Mouse (Mus musculus): Measurements from ENCODE around the gene Ncapg2. TPM values are rescaled to one million over a fixed set of nuclear protein-coding genes. Genes with fewer than 3 reads are reported as not detected.

Ncapg2 gene
- polyA plus RNA-seq, 1 experiment from 2014 or later, result 63.9 TPM

DNA sequence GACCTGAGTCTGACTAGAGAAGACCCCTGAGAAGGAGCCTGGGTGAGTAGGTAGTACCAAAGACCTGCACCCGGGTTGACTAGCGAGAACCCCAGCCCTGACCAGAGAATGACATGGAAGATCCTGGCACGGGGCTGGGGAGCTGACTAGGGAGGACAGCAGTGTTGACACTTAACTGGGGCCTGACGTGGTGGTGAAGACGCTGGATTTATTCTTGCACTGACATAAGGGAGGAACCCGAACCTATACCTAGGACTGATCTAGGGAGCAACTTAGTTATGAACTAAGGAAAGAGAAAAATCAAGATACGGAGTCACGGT is 594 bp downstream of the Ncapg2 start:
- peaks cover 73% of the 10 kb centered on the region for H3K36me3 ChIP-seq (replicated peaks)
- peaks cover 36% of the 10 kb centered on the region for H3K9me3 ChIP-seq
- H3K27ac ChIP-seq, result peak overlapping the region; percentile 95
- H3K4me1 ChIP-seq, result peaks cover 26% of the 10 kb centered on the region
- H3K4me3 ChIP-seq, result peak overlapping the region; percentile 84
- no peaks in the 10 kb centered on the region for H3K27me3 ChIP-seq (ENCODE audit: poor library complexity, severe bottlenecking)
- DNase-seq (ENCODE audit: extremely low spot score, low spot score), result no peak
- 18% methylated on average over 8 of the region's 8 CpGs for WGBS

DNA sequence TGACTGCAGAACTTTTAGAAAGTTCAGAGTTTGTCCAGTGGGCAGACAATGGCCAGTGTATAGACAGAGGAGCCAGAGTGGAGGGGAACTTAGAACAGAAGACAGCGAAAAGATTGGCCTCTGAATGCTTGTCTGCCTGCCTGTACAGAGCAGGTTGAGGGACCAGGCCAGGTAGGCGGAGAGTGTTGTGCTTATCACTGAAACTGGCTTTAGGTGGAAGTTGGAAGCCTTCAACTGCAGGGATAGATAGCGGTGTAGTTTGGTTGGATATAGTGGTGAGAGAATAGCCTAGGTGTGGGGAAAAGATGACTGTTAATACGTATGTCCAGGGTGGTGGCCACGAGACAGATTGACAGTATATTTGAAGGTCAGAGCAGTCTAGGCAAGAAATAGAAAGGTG is 2.7 kb downstream of the Ncapg2 start:
- Histone ChIP-seq H3K27me3 (ENCODE audit: poor library complexity, severe bottlenecking) (no peaks in the 10 kb centered on the region), H3K4me1 (peaks cover 26% of the 10 kb centered on the region), H3K27ac (no peak overlapping the region), H3K36me3 (replicated peaks) (peaks cover 72% of the 10 kb centered on the region), H3K9me3 (peaks cover 17% of the 10 kb centered on the region), H3K4me3 (no peak overlapping the region)
- 90% methylated on average over 5 of the region's 5 CpGs for WGBS
- no peak for DNase-seq (ENCODE audit: extremely low spot score, low spot score)

DNA sequence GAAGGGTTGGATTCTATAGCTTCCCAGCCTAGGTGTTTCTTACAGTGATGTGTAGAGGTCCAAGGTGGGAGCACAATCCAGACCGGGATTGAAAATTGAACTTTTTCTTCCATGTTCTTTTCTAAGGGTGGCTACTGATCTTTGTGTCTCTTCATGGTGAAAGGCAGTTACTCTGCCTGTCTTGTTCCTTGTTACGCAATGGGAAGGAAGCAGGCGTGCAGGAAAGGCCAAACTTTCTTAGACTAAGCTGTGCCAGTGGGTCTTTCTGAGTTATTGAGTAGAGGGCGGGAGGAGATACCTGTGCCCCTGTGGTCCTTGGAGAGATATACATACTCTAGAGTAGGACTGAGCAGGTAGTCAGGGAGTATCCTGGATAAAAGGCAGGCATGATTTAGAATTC is 9.7 kb downstream of the Ncapg2 start:
- no peak for DNase-seq (ENCODE audit: extremely low spot score, low spot score)
- H3K36me3 ChIP-seq (replicated peaks), result peaks cover 95% of the 10 kb centered on the region
- no peak overlapping the region for H3K4me3 ChIP-seq
- H3K27me3 ChIP-seq (ENCODE audit: poor library complexity, severe bottlenecking), result no peaks in the 10 kb centered on the region
- H3K27ac ChIP-seq, result no peak overlapping the region
- no peaks in the 10 kb centered on the region for H3K4me1 ChIP-seq
- WGBS, result 97% methylated on average over 4 of the region's 4 CpGs
- H3K9me3 ChIP-seq, result no peaks in the 10 kb centered on the region

DNA sequence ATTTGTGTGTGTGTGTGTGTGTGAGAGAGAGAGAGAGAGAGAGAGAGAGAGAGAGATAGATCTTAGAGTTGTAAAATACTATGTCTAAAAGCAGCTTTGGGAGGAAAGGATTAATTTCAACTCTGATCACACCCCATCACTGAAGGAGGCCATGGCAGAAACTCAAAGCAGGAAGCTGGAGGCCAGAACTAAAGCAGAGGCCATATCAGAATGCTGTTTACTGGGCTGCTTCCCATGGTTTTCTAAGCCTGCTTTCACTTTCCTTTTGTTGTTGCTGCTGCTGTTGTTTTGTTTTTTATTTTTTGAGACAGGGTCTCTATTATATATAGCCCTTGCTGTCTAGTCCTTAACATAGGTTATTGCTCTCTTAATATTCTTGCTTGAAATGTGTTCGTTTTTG is 11.3 kb downstream of the Ncapg2 start:
- Histone ChIP-seq H3K4me1 (no peaks in the 10 kb centered on the region), H3K27me3 (ENCODE audit: poor library complexity, severe bottlenecking) (no peaks in the 10 kb centered on the region), H3K36me3 (replicated peaks) (peaks cover 95% of the 10 kb centered on the region), H3K4me3 (no peak overlapping the region), H3K9me3 (no peaks in the 10 kb centered on the region), H3K27ac (no peak overlapping the region)
- no peak for DNase-seq (ENCODE audit: extremely low spot score, low spot score)
- WGBS, result 95% methylated on average over 1 of the region's 1 CpGs

DNA sequence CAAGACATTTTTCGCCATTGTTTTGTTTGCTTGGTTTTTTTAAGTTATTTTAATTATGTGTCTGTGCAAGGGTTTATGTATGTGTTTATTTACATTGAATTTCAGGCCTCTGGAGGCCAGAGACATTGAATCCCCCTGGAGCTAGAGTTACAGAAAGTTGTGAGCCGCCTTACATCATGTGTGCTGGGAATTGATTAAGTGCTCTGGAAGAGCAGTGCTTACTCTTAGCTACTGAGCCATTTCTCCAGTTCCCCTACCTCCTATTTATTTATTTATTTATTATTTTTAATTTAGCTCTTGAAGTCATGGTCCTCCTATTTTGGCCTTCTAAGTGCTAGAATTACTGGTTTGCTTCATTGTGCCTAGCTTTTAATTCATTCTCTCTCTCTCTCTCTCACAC is 16.5 kb downstream of the Ncapg2 start:
- H3K27ac ChIP-seq, result no peak overlapping the region
- 92% methylated on average over 2 of the region's 2 CpGs for WGBS
- H3K4me1 ChIP-seq, result no peaks in the 10 kb centered on the region
- H3K4me3 ChIP-seq, result no peak overlapping the region
- DNase-seq (ENCODE audit: extremely low spot score, low spot score), result no peak
- H3K9me3 ChIP-seq, result no peaks in the 10 kb centered on the region
- H3K27me3 ChIP-seq (ENCODE audit: poor library complexity, severe bottlenecking), result no peaks in the 10 kb centered on the region
- H3K36me3 ChIP-seq (replicated peaks), result peaks cover 98% of the 10 kb centered on the region

DNA sequence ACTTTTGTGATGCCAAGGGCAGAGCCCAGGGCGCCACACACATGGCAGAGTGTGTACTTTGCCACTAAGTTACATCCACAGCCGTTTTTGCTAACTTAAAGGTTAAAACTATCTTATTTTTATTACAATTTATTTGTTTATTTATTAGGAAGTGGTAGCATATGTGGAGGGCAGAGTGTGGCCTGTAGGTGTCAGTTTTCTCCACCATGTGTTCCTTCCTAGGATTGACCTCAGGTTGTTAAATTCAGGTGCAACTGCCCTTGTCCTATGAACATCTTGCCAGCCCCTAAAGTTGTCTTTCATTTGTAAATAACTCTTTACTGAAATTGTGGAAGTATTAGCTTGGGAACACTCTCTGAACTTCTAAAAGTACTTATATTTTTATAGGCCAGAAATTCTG is 20.2 kb downstream of the Ncapg2 start:
- Histone ChIP-seq H3K27ac (no peak overlapping the region), H3K4me1 (no peaks in the 10 kb centered on the region), H3K27me3 (ENCODE audit: poor library complexity, severe bottlenecking) (no peaks in the 10 kb centered on the region), H3K4me3 (no peak overlapping the region), H3K9me3 (no peaks in the 10 kb centered on the region), H3K36me3 (replicated peaks) (peaks cover 99% of the 10 kb centered on the region)
- 90% methylated on average over 2 of the region's 2 CpGs for WGBS
- no peak for DNase-seq (ENCODE audit: extremely low spot score, low spot score)

DNA sequence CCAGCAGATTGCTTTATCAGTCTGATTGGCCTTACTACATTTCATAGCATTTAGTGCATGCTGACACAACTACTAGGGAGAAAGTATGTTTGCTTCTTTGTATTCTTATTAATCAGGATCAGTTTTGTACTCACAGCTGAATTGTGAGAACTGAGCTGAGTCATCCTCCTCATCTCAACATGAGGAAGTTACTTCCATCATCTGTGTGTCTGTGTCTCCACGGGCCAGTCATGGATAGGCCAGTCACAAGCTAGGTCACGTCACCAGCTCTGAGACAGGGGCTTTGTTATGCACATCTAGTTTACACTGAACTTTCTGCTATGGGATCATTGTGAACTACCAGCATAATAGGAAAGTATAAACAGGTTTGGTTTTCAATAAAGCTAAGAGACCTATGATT is 28.5 kb downstream of the Ncapg2 start:
- 95% methylated on average over 2 of the region's 2 CpGs for WGBS
- no peak overlapping the region for H3K4me3 ChIP-seq
- H3K27ac ChIP-seq, result no peak overlapping the region
- no peaks in the 10 kb centered on the region for H3K9me3 ChIP-seq
- H3K36me3 ChIP-seq (replicated peaks), result peaks cover 95% of the 10 kb centered on the region
- H3K4me1 ChIP-seq, result no peaks in the 10 kb centered on the region
- no peaks in the 10 kb centered on the region for H3K27me3 ChIP-seq (ENCODE audit: poor library complexity, severe bottlenecking)
- DNase-seq (ENCODE audit: extremely low spot score, low spot score), result no peak

DNA sequence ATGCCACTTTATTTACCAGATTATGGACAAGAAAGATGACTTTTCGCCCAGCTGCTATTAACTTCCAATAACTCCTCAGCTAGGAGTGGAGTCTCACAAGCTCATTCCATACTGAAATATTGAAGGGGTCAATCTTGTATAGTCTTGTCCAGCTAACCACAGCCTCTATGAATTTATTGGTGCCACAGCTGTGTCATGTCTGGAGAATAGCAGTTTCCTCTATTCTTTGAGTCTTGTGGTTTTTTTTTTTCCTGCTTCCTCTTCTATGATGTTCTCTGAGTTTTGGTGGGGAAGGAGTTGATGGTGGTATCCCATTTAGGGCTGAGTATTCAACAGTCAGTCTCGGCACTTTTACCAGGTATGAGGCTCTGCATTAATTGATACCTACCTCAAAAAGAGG is 30.0 kb downstream of the Ncapg2 start:
- H3K36me3 ChIP-seq (replicated peaks), result peaks cover 95% of the 10 kb centered on the region

DNA sequence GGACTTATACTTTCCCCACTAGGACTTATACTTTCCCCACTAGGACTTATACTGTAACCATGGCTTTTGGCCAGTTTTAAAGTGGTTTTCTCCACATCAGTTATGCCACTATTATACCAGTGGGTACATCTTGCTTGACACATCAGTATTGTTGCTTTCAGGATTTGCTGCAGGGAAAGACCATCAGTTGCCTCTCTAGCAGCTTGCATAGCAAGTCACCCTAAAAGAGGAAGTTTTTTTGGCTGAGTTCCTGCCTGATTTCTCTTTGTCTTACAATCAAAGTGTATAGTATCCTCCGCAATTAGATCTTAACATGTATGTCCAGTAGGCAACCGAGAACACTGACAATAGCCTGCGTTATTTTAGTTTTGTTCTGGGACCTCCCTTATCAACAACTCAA is 30.9 kb downstream of the Ncapg2 start:
- WGBS, result 98% methylated on average over 3 of the region's 3 CpGs
- no peak overlapping the region for H3K4me3 ChIP-seq
- peaks cover 95% of the 10 kb centered on the region for H3K36me3 ChIP-seq (replicated peaks)
- H3K27me3 ChIP-seq (ENCODE audit: poor library complexity, severe bottlenecking), result no peaks in the 10 kb centered on the region
- no peaks in the 10 kb centered on the region for H3K9me3 ChIP-seq
- H3K4me1 ChIP-seq, result no peaks in the 10 kb centered on the region
- H3K27ac ChIP-seq, result no peak overlapping the region
- no peak for DNase-seq (ENCODE audit: extremely low spot score, low spot score)

More for the DNA sequence above, 30.0 kb downstream of the Ncapg2 start:
- no peak for DNase-seq (ENCODE audit: extremely low spot score, low spot score)
- Histone ChIP-seq H3K4me3 (no peak overlapping the region), H3K27ac (no peak overlapping the region), H3K9me3 (no peaks in the 10 kb centered on the region), H3K4me1 (no peaks in the 10 kb centered on the region), H3K27me3 (ENCODE audit: poor library complexity, severe bottlenecking) (no peaks in the 10 kb centered on the region)
- 91% methylated on average over 2 of the region's 2 CpGs for WGBS

DNA sequence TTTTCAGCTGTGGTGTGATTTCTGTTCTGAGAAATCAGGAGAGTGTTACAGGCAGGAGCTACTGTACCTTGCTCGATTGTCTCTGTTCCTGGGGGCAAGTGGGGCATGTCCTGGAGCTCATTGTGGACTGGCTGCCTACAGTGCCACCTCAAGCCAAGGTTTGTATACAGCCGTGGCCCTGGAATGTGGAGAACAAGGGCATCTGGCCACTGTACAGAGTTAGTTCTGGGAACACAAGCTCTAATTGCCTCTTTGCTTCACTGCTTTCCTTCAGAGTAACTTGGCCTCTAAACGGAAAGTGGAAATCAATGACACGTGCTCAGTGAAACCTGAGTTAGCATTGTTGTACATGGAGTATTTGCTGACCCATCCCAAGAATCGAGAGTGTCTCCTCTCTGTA is 33.4 kb downstream of the Ncapg2 start:
- Histone ChIP-seq H3K36me3 (replicated peaks) (peaks cover 96% of the 10 kb centered on the region), H3K9me3 (no peaks in the 10 kb centered on the region), H3K27me3 (ENCODE audit: poor library complexity, severe bottlenecking) (no peaks in the 10 kb centered on the region), H3K4me1 (no peaks in the 10 kb centered on the region), H3K27ac (no peak overlapping the region), H3K4me3 (no peak overlapping the region)
- DNase-seq (ENCODE audit: extremely low spot score, low spot score), result no peak
- WGBS, result 91% methylated on average over 5 of the region's 5 CpGs

DNA sequence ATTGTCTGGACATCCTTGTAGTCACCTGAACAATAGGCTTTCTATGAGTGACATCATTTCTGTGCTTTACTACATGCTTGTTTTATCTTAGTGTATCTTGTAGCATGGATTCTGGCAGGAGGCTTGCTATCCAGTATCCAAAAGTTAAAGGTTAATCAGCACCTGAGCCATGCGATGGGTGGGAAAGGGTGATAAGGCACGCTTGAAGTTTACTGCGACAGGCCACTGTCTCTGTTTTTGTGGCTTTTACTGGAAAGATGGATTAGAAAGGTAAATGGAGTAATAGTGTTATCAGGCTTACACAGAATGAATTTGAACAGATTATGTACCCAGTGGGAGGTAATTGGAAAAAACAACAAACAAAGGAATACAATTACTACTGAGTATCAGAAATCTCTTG is 37.0 kb downstream of the Ncapg2 start:
- H3K27ac ChIP-seq, result no peak overlapping the region
- DNase-seq (ENCODE audit: extremely low spot score, low spot score), result no peak
- peaks cover 99% of the 10 kb centered on the region for H3K36me3 ChIP-seq (replicated peaks)
- H3K27me3 ChIP-seq (ENCODE audit: poor library complexity, severe bottlenecking), result no peaks in the 10 kb centered on the region
- no peaks in the 10 kb centered on the region for H3K4me1 ChIP-seq
- H3K9me3 ChIP-seq, result no peaks in the 10 kb centered on the region
- H3K4me3 ChIP-seq, result no peak overlapping the region
- 96% methylated on average over 3 of the region's 3 CpGs for WGBS

DNA sequence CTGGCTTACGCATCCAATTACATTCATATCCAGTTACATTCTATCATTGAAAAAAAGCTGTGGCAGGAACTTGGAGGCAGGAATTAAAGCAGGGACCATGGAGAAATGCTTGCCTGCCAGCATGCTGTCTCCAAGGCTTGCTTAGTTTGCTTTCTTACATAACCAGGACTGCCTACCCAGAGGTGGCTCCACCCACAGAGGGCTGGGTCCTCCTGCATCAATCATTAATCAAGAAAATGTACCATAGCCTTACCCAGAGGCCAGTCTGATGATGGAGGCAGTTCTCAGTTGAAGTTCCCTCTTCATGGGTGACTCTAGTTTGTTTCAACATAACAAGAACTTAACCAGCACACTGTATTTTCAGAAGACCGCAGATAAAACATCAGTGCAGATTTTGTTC is 44.3 kb downstream of the Ncapg2 start:
- Histone ChIP-seq H3K4me1 (no peaks in the 10 kb centered on the region), H3K27me3 (ENCODE audit: poor library complexity, severe bottlenecking) (no peaks in the 10 kb centered on the region), H3K4me3 (no peak overlapping the region), H3K9me3 (no peaks in the 10 kb centered on the region), H3K36me3 (replicated peaks) (peaks cover 99% of the 10 kb centered on the region), H3K27ac (no peak overlapping the region)
- DNase-seq (ENCODE audit: extremely low spot score, low spot score), result no peak
- 91% methylated on average over 2 of the region's 2 CpGs for WGBS

DNA sequence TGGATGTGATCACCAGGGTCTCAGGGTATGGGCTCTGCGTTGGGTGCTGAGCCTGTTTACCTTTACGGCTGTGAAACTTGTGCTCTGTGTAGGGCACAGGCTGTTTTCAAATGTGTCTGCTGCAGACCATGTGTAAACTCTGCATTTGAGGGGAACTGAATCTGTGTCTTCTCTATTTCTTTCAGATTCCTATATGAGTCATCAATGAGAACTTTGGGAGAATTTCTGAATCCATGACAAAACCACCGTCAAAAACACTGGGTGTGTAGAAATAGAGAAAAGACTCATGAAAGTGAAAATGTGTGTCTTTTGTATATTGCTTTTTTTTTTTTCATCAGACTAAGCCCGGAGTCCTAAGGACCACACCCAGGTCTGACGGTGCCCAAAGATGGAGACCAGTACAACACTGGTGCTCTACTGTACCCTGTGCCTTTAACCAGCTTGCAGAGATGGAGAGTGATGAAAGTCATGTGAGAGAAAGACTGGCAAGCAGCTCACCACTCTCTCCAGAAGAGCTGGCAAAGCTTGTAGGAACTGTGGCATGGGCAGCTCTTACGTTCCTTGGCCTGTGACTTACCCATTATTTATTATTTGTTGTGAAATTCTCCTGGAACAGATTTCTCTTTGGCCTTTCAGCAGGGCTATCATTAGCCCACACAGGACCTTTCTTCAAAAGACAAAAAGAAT is 55.3 kb downstream of the Ncapg2 start:
- H3K27me3 ChIP-seq (ENCODE audit: poor library complexity, severe bottlenecking), result no peaks in the 10 kb centered on the region
- DNase-seq (ENCODE audit: extremely low spot score, low spot score), result no peak
- no peak overlapping the region for H3K4me3 ChIP-seq
- H3K9me3 ChIP-seq, result no peaks in the 10 kb centered on the region
- 95% methylated on average over 6 of the region's 6 CpGs for WGBS
- no peaks in the 10 kb centered on the region for H3K4me1 ChIP-seq
- no peak overlapping the region for H3K27ac ChIP-seq
- peaks cover 85% of the 10 kb centered on the region for H3K36me3 ChIP-seq (replicated peaks)

DNA sequence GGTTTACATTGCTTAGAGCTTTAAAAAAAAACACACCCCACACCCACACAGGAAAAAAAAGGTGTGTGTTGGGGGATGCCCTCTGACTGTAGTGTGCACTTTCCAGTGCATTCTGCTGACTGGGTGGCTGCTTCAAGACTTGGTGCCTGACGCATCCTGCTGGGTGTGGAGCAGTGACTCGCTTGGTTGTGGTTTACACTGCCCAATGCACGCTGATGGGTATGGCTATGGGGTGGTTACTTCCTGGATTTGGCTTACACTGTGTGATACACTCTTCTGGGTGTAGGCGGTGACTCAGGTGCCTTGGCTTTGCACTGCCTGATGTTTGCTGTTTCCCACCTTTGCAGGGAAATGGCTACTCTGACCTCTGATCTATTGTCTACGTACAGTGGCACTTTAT is 61.8 kb downstream of the Ncapg2 start:
- H3K27me3 ChIP-seq (ENCODE audit: poor library complexity, severe bottlenecking), result no peaks in the 10 kb centered on the region
- DNase-seq (ENCODE audit: extremely low spot score, low spot score), result no peak
- H3K9me3 ChIP-seq, result no peaks in the 10 kb centered on the region
- peaks cover 46% of the 10 kb centered on the region for H3K36me3 ChIP-seq (replicated peaks)
- H3K4me1 ChIP-seq, result no peaks in the 10 kb centered on the region
- H3K27ac ChIP-seq, result no peak overlapping the region
- WGBS, result 88% methylated on average over 5 of the region's 5 CpGs
- H3K4me3 ChIP-seq, result no peak overlapping the region
